Mouse (Mus musculus): Measurements from ENCODE around the gene Map2k5.

DNA sequence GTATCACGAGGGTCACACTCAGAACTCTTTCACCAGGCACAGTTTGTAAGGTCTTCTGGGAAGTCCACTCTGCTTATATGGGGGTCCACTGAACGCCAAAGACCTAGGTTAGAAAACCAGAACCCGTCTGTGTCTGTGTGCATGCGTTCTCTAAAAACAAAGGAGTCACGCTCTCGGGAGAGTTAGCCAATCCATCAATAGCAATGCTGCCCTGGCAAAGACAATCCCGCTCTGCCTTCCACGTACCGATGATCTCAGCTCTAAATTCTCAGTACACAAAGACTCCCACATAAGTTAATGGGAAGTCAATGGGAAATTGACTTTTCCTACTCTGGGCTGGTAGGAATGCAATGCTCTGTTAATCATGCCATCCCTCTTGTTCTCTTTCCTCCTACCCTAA is 21.4 kb downstream of the Map2k5 start:
- no peak for TF ChIP-seq CTCF (IDR thresholded peaks at IDR 0.05; ENCODE audit: insufficient read depth, low read depth, low read length)
- TF ChIP-seq POLR2A (IDR thresholded peaks at IDR 0.05; ENCODE audit: insufficient read depth, low read depth, low read length): no peak

Data from olfactory bulb, adult 2 months (tissue).